Mouse (Mus musculus): ENCODE measurements around the gene Bglap. TPM values are rescaled to one million over a fixed set of nuclear protein-coding genes. Genes with fewer than 3 reads are reported as not detected.

The Bglap gene
- polyA plus RNA-seq, 1 experiment from 2014 or later: not detected

- Histone ChIP-seq H3K27me3 (ENCODE audit: control insufficient read depth, insufficient read depth, low read length) (no peaks in the 10 kb centered on the region), H3K4me1 (ENCODE audit: control insufficient read depth, insufficient read depth, low read length) (peaks cover 2% of the 10 kb centered on the region; the same call in 1 of the 2 replicates), H3K27ac (ENCODE audit: low read length) (no peak overlapping the region), H3K9ac (ENCODE audit: low read length) (no peak overlapping the region), H3K9me3 (replicated peaks; ENCODE audit: control insufficient read depth, low read length) (no peaks in the 10 kb centered on the region), H3K4me2 (ENCODE audit: low read depth, low read length) (no peak overlapping the region), H3K36me3 (ENCODE audit: control insufficient read depth, insufficient read depth) (peaks cover 23% of the 10 kb centered on the region), H3K4me3 (ENCODE audit: low read length) (no peak overlapping the region)
- WGBS: 71% methylated on average over 6 of the region's 6 CpGs
- ATAC-seq (replicated peaks; ENCODE audit: extremely low read depth, insufficient read depth, low FRiP score): no peak
Observed at GRCm38 (mm10) chr3:88418016-88418415, 33.8 kb upstream of the Bglap start.

- 53% methylated on average over 4 of the region's 4 CpGs for WGBS
Observed at GRCm38 (mm10) chr3:88415668-88416067, 31.4 kb upstream of the Bglap start.

GRCm38 (mm10) chr3:88412636-88413035 is 28.4 kb upstream of the Bglap start:
- H3K36me3 ChIP-seq (ENCODE audit: control insufficient read depth, insufficient read depth): peaks cover 14% of the 10 kb centered on the region
- WGBS: 80% methylated on average over 11 of the region's 11 CpGs
- ATAC-seq (replicated peaks; ENCODE audit: extremely low read depth, insufficient read depth, low FRiP score): no peak

More at GRCm38 (mm10) chr3:88415668-88416067, 31.4 kb upstream of the Bglap start:
- no peak for ATAC-seq (replicated peaks; ENCODE audit: extremely low read depth, insufficient read depth, low FRiP score)
- Histone ChIP-seq H3K4me2 (ENCODE audit: low read depth, low read length) (no peak overlapping the region), H3K9ac (ENCODE audit: low read length) (no peak overlapping the region), H3K4me1 (ENCODE audit: control insufficient read depth, insufficient read depth, low read length) (peaks cover 4% of the 10 kb centered on the region), H3K4me3 (ENCODE audit: low read length) (no peak overlapping the region), H3K36me3 (ENCODE audit: control insufficient read depth, insufficient read depth) (peaks cover 28% of the 10 kb centered on the region), H3K9me3 (replicated peaks; ENCODE audit: control insufficient read depth, low read length) (no peaks in the 10 kb centered on the region), H3K27ac (ENCODE audit: low read length) (no peak overlapping the region), H3K27me3 (ENCODE audit: control insufficient read depth, insufficient read depth, low read length) (no peaks in the 10 kb centered on the region)

GRCm38 (mm10) chr3:88411681-88412080 is 27.4 kb upstream of the Bglap start:
- 79% methylated on average over 4 of the region's 4 CpGs for WGBS
- peaks cover 14% of the 10 kb centered on the region for H3K36me3 ChIP-seq (ENCODE audit: control insufficient read depth, insufficient read depth)
- peaks cover 17% of the 10 kb centered on the region for H3K4me1 ChIP-seq (ENCODE audit: control insufficient read depth, insufficient read depth, low read length)
- H3K27ac ChIP-seq (ENCODE audit: low read length): no peak overlapping the region
- ATAC-seq (replicated peaks; ENCODE audit: extremely low read depth, insufficient read depth, low FRiP score): no peak
- H3K4me3 ChIP-seq (ENCODE audit: low read length): no peak overlapping the region
- no peaks in the 10 kb centered on the region for H3K27me3 ChIP-seq (ENCODE audit: control insufficient read depth, insufficient read depth, low read length)
- H3K9me3 ChIP-seq (replicated peaks; ENCODE audit: control insufficient read depth, low read length): no peaks in the 10 kb centered on the region
- no peak overlapping the region for H3K9ac ChIP-seq (ENCODE audit: low read length)
- no peak overlapping the region for H3K4me2 ChIP-seq (ENCODE audit: low read depth, low read length)

More at GRCm38 (mm10) chr3:88412636-88413035, 28.4 kb upstream of the Bglap start:
- Histone ChIP-seq H3K27ac (ENCODE audit: low read length) (no peak overlapping the region), H3K4me1 (ENCODE audit: control insufficient read depth, insufficient read depth, low read length) (peaks cover 17% of the 10 kb centered on the region), H3K9ac (ENCODE audit: low read length) (no peak overlapping the region), H3K27me3 (ENCODE audit: control insufficient read depth, insufficient read depth, low read length) (no peaks in the 10 kb centered on the region), H3K4me3 (ENCODE audit: low read length) (no peak overlapping the region), H3K4me2 (ENCODE audit: low read depth, low read length) (no peak overlapping the region), H3K9me3 (replicated peaks; ENCODE audit: control insufficient read depth, low read length) (no peaks in the 10 kb centered on the region)

GRCm38 (mm10) chr3:88410645-88411031 is 26.4 kb upstream of the Bglap start:
- Histone ChIP-seq H3K9ac (ENCODE audit: low read length) (peak overlapping the region; percentile 94), H3K27ac (ENCODE audit: low read length) (peak overlapping the region; percentile 98), H3K36me3 (ENCODE audit: control insufficient read depth, insufficient read depth) (peaks cover 6% of the 10 kb centered on the region; the same call in 1 of the 2 replicates), H3K4me3 (ENCODE audit: low read length) (peak overlapping the region; percentile 71), H3K4me1 (ENCODE audit: control insufficient read depth, insufficient read depth, low read length) (peaks cover 17% of the 10 kb centered on the region), H3K9me3 (replicated peaks; ENCODE audit: control insufficient read depth, low read length) (no peaks in the 10 kb centered on the region), H3K4me2 (ENCODE audit: low read depth, low read length) (peak overlapping the region; percentile 85), H3K27me3 (ENCODE audit: control insufficient read depth, insufficient read depth, low read length) (no peaks in the 10 kb centered on the region)
- 19% methylated on average over 7 of the region's 7 CpGs for WGBS
- ATAC-seq (replicated peaks; ENCODE audit: extremely low read depth, insufficient read depth, low FRiP score): no peak

GRCm38 (mm10) chr3:88409741-88410644 is 25.7 kb upstream of the Bglap start, which contains the start of gene Pmf1:
Gene Pmf1, minus strand, starts transcription at chr3:88410331.
- Histone ChIP-seq H3K36me3 (ENCODE audit: control insufficient read depth, insufficient read depth) (peaks cover 6% of the 10 kb centered on the region; the same call in 1 of the 2 replicates), H3K9ac (ENCODE audit: low read length) (peak within 1 kb of the TSS; percentile 94), H3K4me2 (ENCODE audit: low read depth, low read length) (peak within 1 kb of the TSS; percentile 85), H3K27me3 (ENCODE audit: control insufficient read depth, insufficient read depth, low read length) (no peaks in the 10 kb centered on the region), H3K4me3 (ENCODE audit: low read length) (peak within 1 kb of the TSS; percentile 71), H3K9me3 (replicated peaks; ENCODE audit: control insufficient read depth, low read length) (no peaks in the 10 kb centered on the region), H3K27ac (ENCODE audit: low read length) (peak within 1 kb of the TSS; percentile 98), H3K4me1 (ENCODE audit: control insufficient read depth, insufficient read depth, low read length) (peaks cover 17% of the 10 kb centered on the region)
- peak; percentile 90 for ATAC-seq (replicated peaks; ENCODE audit: extremely low read depth, insufficient read depth, low FRiP score)
- WGBS: 0% methylated on average over 54 of the region's 54 CpGs

- no peak overlapping the region; the same call in 1 of the 2 replicates for H3K27ac ChIP-seq (ENCODE audit: low read length)
- 37% methylated on average over 5 of the region's 5 CpGs for WGBS
- no peak for ATAC-seq (replicated peaks; ENCODE audit: extremely low read depth, insufficient read depth, low FRiP score)
Observed at GRCm38 (mm10) chr3:88408953-88409352, 24.7 kb upstream of the Bglap start.

GRCm38 (mm10) chr3:88407529-88407928 is 23.3 kb upstream of the Bglap start:
- Histone ChIP-seq H3K4me3 (ENCODE audit: low read length) (no peak overlapping the region), H3K27ac (ENCODE audit: low read length) (no peak overlapping the region), H3K9ac (ENCODE audit: low read length) (peak overlapping the region; percentile 31; the same call in 1 of the 2 replicates), H3K36me3 (ENCODE audit: control insufficient read depth, insufficient read depth) (peaks cover 10% of the 10 kb centered on the region; the same call in 1 of the 2 replicates), H3K4me1 (ENCODE audit: control insufficient read depth, insufficient read depth, low read length) (peaks cover 17% of the 10 kb centered on the region), H3K4me2 (ENCODE audit: low read depth, low read length) (no peak overlapping the region), H3K9me3 (replicated peaks; ENCODE audit: control insufficient read depth, low read length) (no peaks in the 10 kb centered on the region), H3K27me3 (ENCODE audit: control insufficient read depth, insufficient read depth, low read length) (no peaks in the 10 kb centered on the region)
- WGBS: 53% methylated on average over 7 of the region's 7 CpGs
- ATAC-seq (replicated peaks; ENCODE audit: extremely low read depth, insufficient read depth, low FRiP score): no peak

More at GRCm38 (mm10) chr3:88408953-88409352, 24.7 kb upstream of the Bglap start:
- peaks cover 17% of the 10 kb centered on the region for H3K4me1 ChIP-seq (ENCODE audit: control insufficient read depth, insufficient read depth, low read length)
- no peaks in the 10 kb centered on the region for H3K27me3 ChIP-seq (ENCODE audit: control insufficient read depth, insufficient read depth, low read length)
- peak overlapping the region; percentile 94 for H3K9ac ChIP-seq (ENCODE audit: low read length)
- H3K4me3 ChIP-seq (ENCODE audit: low read length): peak overlapping the region; percentile 71
- no peaks in the 10 kb centered on the region for H3K9me3 ChIP-seq (replicated peaks; ENCODE audit: control insufficient read depth, low read length)
- peak overlapping the region; percentile 85 for H3K4me2 ChIP-seq (ENCODE audit: low read depth, low read length)
- peaks cover 7% of the 10 kb centered on the region; the same call in 1 of the 2 replicates for H3K36me3 ChIP-seq (ENCODE audit: control insufficient read depth, insufficient read depth)

- ATAC-seq (replicated peaks; ENCODE audit: extremely low read depth, insufficient read depth, low FRiP score): 0 out of 2 replicates have a peak, but pooled peaks have one; percentile 9
- Histone ChIP-seq H3K9ac (ENCODE audit: low read length) (no peak overlapping the region), H3K4me2 (ENCODE audit: low read depth, low read length) (no peak overlapping the region), H3K9me3 (replicated peaks; ENCODE audit: control insufficient read depth, low read length) (no peaks in the 10 kb centered on the region), H3K4me1 (ENCODE audit: control insufficient read depth, insufficient read depth, low read length) (peaks cover 17% of the 10 kb centered on the region), H3K27ac (ENCODE audit: low read length) (no peak overlapping the region), H3K27me3 (ENCODE audit: control insufficient read depth, insufficient read depth, low read length) (no peaks in the 10 kb centered on the region), H3K4me3 (ENCODE audit: low read length) (no peak overlapping the region), H3K36me3 (ENCODE audit: control insufficient read depth, insufficient read depth) (peaks cover 6% of the 10 kb centered on the region; the same call in 1 of the 2 replicates)
- whole genome bisulfite sequencing: 1% methylated on average over 2 of the region's 2 CpGs
Observed at GRCm38 (mm10) chr3:88407090-88407489, 22.8 kb upstream of the Bglap start.

All from heart, embryonic 16.5 days (tissue).